Mouse (Mus musculus): ENCODE measurements around the gene Cfap73.

The Cfap73 gene

DNA sequence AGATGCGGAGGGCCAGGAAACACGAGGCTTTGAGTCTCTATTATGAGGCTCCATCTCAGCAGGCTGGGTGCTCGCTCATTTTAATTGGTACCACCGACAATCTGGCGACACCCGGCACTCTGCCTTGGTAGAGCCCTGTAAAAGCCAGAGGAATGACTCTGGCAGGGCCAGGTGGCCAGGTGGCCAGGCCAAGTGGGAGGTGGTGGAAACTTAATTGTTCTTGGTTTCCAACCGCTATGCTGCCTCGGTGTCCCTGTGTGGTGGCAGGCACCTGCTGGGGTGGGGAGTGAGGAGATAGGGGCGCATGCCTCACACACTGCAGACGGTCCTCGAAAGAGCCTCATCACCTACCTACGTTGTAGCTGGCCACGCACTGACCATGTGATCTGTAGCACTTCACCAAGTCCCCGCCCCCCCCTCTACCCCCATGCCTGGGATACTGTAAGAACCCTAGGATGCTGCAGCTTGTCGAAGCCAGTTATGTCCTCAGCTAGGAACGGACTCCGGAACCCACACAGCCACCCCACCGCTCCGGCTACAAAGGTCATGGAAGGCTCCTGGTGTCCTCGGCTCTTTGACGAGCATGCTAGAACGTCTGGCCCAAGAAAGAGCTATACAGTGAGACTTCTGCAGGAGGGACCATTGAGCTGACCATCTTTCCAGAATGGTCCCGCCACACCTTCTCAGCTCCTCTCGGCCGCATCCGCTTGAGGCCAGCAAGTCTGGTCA is 54.0 kb downstream of the Cfap73 start:
- DNase-seq, result no peak

DNA sequence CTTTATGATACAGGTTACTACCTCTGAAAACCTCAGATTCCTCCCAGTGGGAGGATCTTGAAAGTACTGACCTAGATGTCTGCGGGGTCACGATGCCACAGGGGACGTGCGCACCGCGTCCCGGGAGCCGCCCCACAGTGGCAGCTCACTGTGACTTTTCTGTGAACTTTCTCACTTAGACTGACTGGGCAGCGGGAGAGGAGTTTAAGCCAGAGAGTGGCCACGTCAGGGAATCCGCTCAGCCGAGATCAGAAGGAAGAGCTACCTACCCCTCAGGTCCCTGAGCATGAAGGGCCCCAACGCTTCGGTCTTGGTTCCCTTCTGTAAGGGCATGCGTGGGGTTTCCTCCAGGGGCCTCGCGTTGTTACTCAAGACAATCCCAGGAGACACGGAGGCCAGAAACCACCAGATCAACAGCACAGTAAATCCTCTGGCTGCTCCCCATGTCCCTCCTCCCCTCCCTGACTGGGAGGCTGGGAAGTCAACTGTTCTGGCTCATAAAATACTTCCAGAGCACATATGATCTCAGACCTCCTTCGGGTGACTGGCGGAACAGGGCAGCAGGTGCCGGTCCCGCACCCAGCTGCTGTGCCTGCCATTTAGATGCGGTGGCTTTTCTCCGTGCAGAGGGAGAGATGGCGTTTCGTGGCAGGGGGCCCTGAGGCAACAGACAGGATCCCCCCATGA is 54.7 kb downstream of the Cfap73 start:
- DNase-seq, result peak; percentile 57

DNA sequence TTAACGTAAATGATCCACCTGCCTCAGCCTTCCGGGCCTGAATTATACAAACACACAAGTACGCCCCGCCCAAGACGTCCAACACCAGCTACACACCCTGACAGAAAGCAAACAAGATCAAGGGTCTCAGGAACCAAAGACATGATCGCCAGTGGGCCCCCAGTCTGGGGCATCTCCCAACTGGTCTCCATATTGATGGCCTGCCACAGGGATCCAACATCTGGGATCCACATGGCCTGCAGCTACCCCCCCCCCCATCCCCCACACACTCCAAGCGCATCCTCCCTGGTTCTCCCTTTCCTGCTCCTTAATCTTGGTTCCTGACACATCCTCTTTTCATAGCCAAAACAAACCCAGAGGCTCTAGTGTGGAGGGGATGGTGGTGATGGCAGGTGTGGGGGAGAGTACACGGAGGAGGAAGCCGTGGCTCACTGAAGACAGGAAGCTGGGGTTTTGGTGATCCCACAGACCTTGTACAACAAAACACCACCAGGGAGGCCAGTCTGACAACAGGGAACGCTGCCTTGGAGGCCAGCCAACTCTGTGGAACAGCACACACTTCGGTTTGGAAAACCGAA is 55.4 kb downstream of the Cfap73 start:
- peak; percentile 62 for DNase-seq

Measured in embryo, embryonic 11 days (tissue).